Mouse (Mus musculus): Measurements from ENCODE around the gene Adam1a.

DNA sequence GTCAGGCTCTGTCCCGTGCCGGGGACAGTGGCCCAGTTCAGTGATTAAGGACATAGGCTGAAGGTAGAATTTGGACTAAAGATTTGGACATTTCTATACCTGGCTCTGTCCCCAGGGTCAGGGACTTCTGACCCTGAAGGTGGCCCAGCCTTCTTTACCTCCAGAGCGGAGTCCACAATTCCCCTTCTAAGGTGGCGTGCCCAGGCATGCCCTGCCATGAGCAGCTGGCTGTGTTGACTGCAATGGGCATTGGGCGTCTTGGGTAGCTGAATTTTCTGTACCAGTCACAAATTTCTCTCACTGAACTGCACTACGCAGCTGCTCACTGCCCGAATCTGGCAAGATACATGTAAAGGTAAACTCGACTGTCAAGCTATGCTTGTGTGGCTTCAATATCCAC, 36.7 kb upstream of the Adam1a start:
- TF ChIP-seq CTCF (IDR thresholded peaks at IDR 0.05; ENCODE audit: control insufficient read depth, insufficient read depth, insufficient replicate concordance, low read depth, low read length) = no peak
- no peak for TF ChIP-seq POLR2A (IDR thresholded peaks at IDR 0.05; ENCODE audit: control insufficient read depth, low read depth, low read length)

All from testis, adult 2 months (tissue).